Mouse (Mus musculus) myocyte (in vitro differentiated cells): ENCODE data around the gene Mta3.

Source experiments
- MAX ChIP-seq: IDR thresholded peaks from one replicate; pipeline ENCODE4 v1.6.1; 2011; ENCODE audit warnings: low read depth, mild to moderate bottlenecking, control low read depth
- MYOD1 ChIP-seq, 3 experiments: IDR thresholded peaks; one replicate each; pipeline ENCODE4 v1.6.1; 2011; ENCODE audit warnings: control low read depth in 2 of 3, low read depth in 2 of 3, mild to moderate bottlenecking in 2 of 3, moderate library complexity in 1 of 3; ENCODE audit not compliant: insufficient read length in 2 of 3, control insufficient read depth in 1 of 3
- MYOG ChIP-seq, 3 experiments: IDR thresholded peaks; one replicate each; pipeline ENCODE4 v1.6.1; 2011; ENCODE audit warnings: control low read depth in 2 of 3, low read depth in 2 of 3, mild to moderate bottlenecking in 2 of 3; ENCODE audit not compliant: insufficient read length in 2 of 3, control insufficient read depth in 1 of 3, insufficient read depth in 1 of 3
- POLR2A ChIP-seq: IDR thresholded peaks from one replicate; pipeline ENCODE4 v1.6.1; 2011; ENCODE audit warnings: low read depth, mild to moderate bottlenecking, control low read depth, moderate library complexity; ENCODE audit not compliant: insufficient read length
- POLR2AphosphoS2 ChIP-seq: IDR thresholded peaks from one replicate; pipeline ENCODE4 v1.6.1; 2011; ENCODE audit warnings: low read depth, control low read depth; ENCODE audit not compliant: insufficient read length
- TCF12 ChIP-seq: IDR thresholded peaks from one replicate; pipeline ENCODE4 v1.6.1; 2011; ENCODE audit warnings: mild to moderate bottlenecking, control low read depth; ENCODE audit not compliant: poor library complexity, insufficient read depth, severe bottlenecking

DNA sequence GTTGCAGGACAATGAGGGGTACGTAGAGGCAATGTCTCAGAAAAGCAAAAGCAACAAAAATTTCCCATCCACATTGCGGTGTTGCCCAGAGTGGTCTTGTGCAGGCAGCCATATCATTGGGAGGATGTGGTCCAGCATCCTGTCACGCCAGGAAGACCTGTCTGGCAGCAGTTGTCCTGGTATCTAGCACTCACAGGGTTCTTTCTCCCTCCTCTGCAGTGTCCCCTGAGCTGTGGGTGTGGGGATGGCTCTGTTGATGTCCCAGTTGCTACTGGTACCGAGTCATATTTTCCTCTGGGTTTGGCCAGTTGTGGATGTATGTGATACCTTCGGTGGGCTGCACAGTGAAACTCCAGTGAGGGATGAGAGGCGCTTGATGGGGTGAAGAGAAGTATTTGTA lies 24.2 kb downstream of the Mta3 start:
- TF ChIP-seq POLR2AphosphoS2 = no peak
- no peak for TF ChIP-seq MAX
- no peak for TF ChIP-seq POLR2A
- no peak for TF ChIP-seq TCF12
- no peak for TF ChIP-seq MYOD1 (IDR thresholded peaks at IDR 0.05; ENCODE audit: control insufficient read depth in 1 of 3, insufficient read length in 2 of 3, low read depth in 2 of 3)
- TF ChIP-seq MYOG (IDR thresholded peaks at IDR 0.05; ENCODE audit: control insufficient read depth in 1 of 3, insufficient read depth in 1 of 3, insufficient read length in 2 of 3, low read depth in 2 of 3) = no peak
